Mouse (Mus musculus): ENCODE results near the gene Tcl1b4. TPM values are rescaled to one million over a fixed set of nuclear protein-coding genes. Genes with fewer than 3 reads are reported as not detected.

The Tcl1b4 gene
- total and polyA plus RNA-seq, 2 experiments from 2014 or later, result not detected

GRCm38 (mm10) chr12:105253796-105254195, 52.0 kb downstream of the Tcl1b4 start:
- Histone ChIP-seq H3K27ac (no peak overlapping the region), H3K4me1 (ENCODE audit: insufficient read depth, low read length) (peaks cover 12% of the 10 kb centered on the region), H3K9ac (replicated peaks; ENCODE audit: low read length) (no peak overlapping the region), H3K4me2 (ENCODE audit: low read depth, low read length) (no peak overlapping the region), H3K27me3 (ENCODE audit: insufficient read depth, low read length) (no peaks in the 10 kb centered on the region), H3K36me3 (ENCODE audit: insufficient read depth, low read length) (no peaks in the 10 kb centered on the region), H3K9me3 (ENCODE audit: low read length) (no peaks in the 10 kb centered on the region), H3K4me3 (ENCODE audit: low read length) (no peak overlapping the region)
- DNase-seq (ENCODE audit: low spot score) (no peak), ATAC-seq (peak; percentile 33; the same call in 1 of the 2 replicates)
- TF ChIP-seq CTCF (IDR thresholded peaks at IDR 0.05; ENCODE audit: low read depth), result no peak
- WGBS, result 95% methylated on average over 3 of the region's 3 CpGs

Other genes starting within 250 kb of the Tcl1b4 start
- 1.4 TPM in 2 replicates for gene Syne3, start 192.1 kb upstream of the Tcl1b4 start, total RNA-seq (2014; rRNA removed)
- gene Syne3, start 192.1 kb upstream of the Tcl1b4 start, polyA plus RNA-seq (2015; fragmentation: Nextera tagmentation; extraction: Ambion mirVana), result 0.66 and 0.98 TPM in 2 replicates
- gene Glrx5, start 169.3 kb upstream of the Tcl1b4 start, total RNA-seq (2014; rRNA removed), result 28.6 and 43.1 TPM in 2 replicates
- 195 and 199 TPM in 2 replicates for gene Glrx5, start 169.3 kb upstream of the Tcl1b4 start, polyA plus RNA-seq (2015; fragmentation: Nextera tagmentation; extraction: Ambion mirVana)
- not detected in 2 replicates for gene Tcl1b2, start 55.9 kb upstream of the Tcl1b4 start, total RNA-seq (2014; rRNA removed)
- gene Tcl1b2, start 55.9 kb upstream of the Tcl1b4 start, polyA plus RNA-seq (2015; fragmentation: Nextera tagmentation; extraction: Ambion mirVana), result not detected in 2 replicates
- gene Tcl1b1, start 42.3 kb upstream of the Tcl1b4 start, total RNA-seq (2014; rRNA removed), result not detected in 2 replicates
- not detected in 2 replicates for gene Tcl1b1, start 42.3 kb upstream of the Tcl1b4 start, polyA plus RNA-seq (2015; fragmentation: Nextera tagmentation; extraction: Ambion mirVana)
- gene Tcl1b5, start 25.6 kb upstream of the Tcl1b4 start, total RNA-seq (2014; rRNA removed), result not detected in 2 replicates
- not detected in 2 replicates for gene Tcl1b5, start 25.6 kb upstream of the Tcl1b4 start, polyA plus RNA-seq (2015; fragmentation: Nextera tagmentation; extraction: Ambion mirVana)
- not detected in 2 replicates for gene Tcl1b3, start 10.9 kb upstream of the Tcl1b4 start, total RNA-seq (2014; rRNA removed)
- not detected in 2 replicates for gene Tcl1b3, start 10.9 kb upstream of the Tcl1b4 start, polyA plus RNA-seq (2015; fragmentation: Nextera tagmentation; extraction: Ambion mirVana)
- gene Tcl1, start 20.8 kb downstream of the Tcl1b4 start, total RNA-seq (2014; rRNA removed), result not detected in 2 replicates
- gene Tcl1, start 20.8 kb downstream of the Tcl1b4 start, polyA plus RNA-seq (2015; fragmentation: Nextera tagmentation; extraction: Ambion mirVana), result not detected in 2 replicates
- 29.5 and 29.6 TPM in 2 replicates for gene Tunar, start 131.9 kb downstream of the Tcl1b4 start, total RNA-seq (2014; rRNA removed)
- 13.8 and 18.3 TPM in 2 replicates for gene Tunar, start 131.9 kb downstream of the Tcl1b4 start, polyA plus RNA-seq (2015; fragmentation: Nextera tagmentation; extraction: Ambion mirVana)

Data from hindbrain, postnatal 0 days (tissue).